20 mouse cellular contexts compared by ENCODE assay signal in the genomic region with DNA sequence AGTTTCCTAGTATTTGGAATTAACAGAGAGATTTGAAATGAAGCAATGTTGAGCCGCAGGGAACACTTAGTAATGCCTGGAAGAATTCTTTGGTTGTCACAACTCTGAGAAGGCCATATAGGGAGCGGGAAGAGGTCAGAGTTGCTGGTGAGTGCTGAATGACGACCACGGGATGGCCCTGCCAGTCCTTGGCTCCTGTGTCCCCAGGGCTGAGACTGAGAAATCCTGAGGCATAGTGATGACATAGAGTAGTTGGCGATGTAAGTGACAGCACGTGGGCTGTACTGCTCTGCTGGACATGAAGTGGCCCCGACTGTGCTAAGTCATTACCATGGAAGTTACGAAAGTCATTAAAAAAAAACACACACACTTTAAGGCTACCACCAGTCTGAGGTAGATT.
DNase-seq lines count a peak whose midpoint lies in the region; ATAC-seq and TF ChIP-seq lines count a peak whose summit lies in the region.
"Had no signal": no experiment of that assay in that cellular context is flagged by ENCODE, and none has a peak within 500 bp of the region (broad histone marks: within the 10 kb centered on the region; RNA-seq: fewer than 3 reads in every experiment).

No protein-coding gene starts in this region.

- H3K27ac ChIP-seq in heart, embryonic 14.5 days (replicated peaks in 1 of 2; ENCODE audit: control insufficient read depth in 1 of 2, insufficient read depth in 1 of 2, low read depth in 2 of 2, low read length in 2 of 2), result no peak overlapping the region
- no peak overlapping the region for H3K27ac ChIP-seq in heart, embryonic 12.5 days (ENCODE audit: poor library complexity, severe bottlenecking)
- H3K27ac ChIP-seq in lung, embryonic 16.5 days (ENCODE audit: low read length), result peak overlapping the region; percentile 71
- H3K27ac ChIP-seq: forebrain, embryonic 12.5 days; hindbrain, postnatal 0 days; limb, embryonic 13.5 days; liver, embryonic 13.5 days; midbrain, embryonic 13.5 days; neural tube, embryonic 12.5 days had no signal

- no peaks in the 10 kb centered on the region for H3K9me3 ChIP-seq in heart, embryonic 14.5 days (ENCODE audit: control insufficient read depth, low read length)
- no peaks in the 10 kb centered on the region for H3K9me3 ChIP-seq in heart, embryonic 12.5 days (replicated peaks)
- no peaks in the 10 kb centered on the region for H3K9me3 ChIP-seq in lung, embryonic 16.5 days (ENCODE audit: control insufficient read depth, low read length)
- H3K9me3 ChIP-seq: forebrain, embryonic 12.5 days; hindbrain, embryonic 10.5 days; limb, embryonic 13.5 days; liver, embryonic 13.5 days; midbrain, embryonic 13.5 days; neural tube, embryonic 12.5 days had no signal

- H3K4me1 ChIP-seq in heart, embryonic 14.5 days (ENCODE audit: control insufficient read depth in 2 of 2, insufficient read depth in 2 of 2, low read length in 2 of 2), result peaks cover 10 to 12% of the 10 kb centered on the region in 2 experiments; a peak in 3 of 4 replicates
- peaks cover 11% of the 10 kb centered on the region for H3K4me1 ChIP-seq in heart, embryonic 12.5 days (replicated peaks)
- H3K4me1 ChIP-seq in lung, embryonic 16.5 days (replicated peaks; ENCODE audit: control insufficient read depth, insufficient read depth, low read length), result peaks cover 18% of the 10 kb centered on the region
- H3K4me1 ChIP-seq: hindbrain, embryonic 10.5 days; liver, embryonic 13.5 days; midbrain, embryonic 13.5 days; neural tube, embryonic 12.5 days had no signal

- H3K4me2 ChIP-seq in heart, embryonic 14.5 days (ENCODE audit: low read length), result no peak overlapping the region
- no peak overlapping the region for H3K4me2 ChIP-seq in heart, embryonic 12.5 days
- no peak overlapping the region for H3K4me2 ChIP-seq in lung, embryonic 16.5 days (ENCODE audit: low read depth, low read length)
- H3K4me2 ChIP-seq: forebrain, embryonic 12.5 days; heart, embryonic 11.5 days; limb, embryonic 13.5 days; liver, embryonic 13.5 days; midbrain, embryonic 13.5 days; neural tube, embryonic 12.5 days had no signal

- H3K27me3 ChIP-seq in heart, embryonic 14.5 days (ENCODE audit: control insufficient read depth, insufficient read depth, low read length), result no peaks in the 10 kb centered on the region; the same call in 1 of the 2 replicates
- peaks cover 17% of the 10 kb centered on the region for H3K27me3 ChIP-seq in heart, embryonic 12.5 days (replicated peaks)
- no peaks in the 10 kb centered on the region for H3K27me3 ChIP-seq in Patski
- H3K27me3 ChIP-seq in lung, embryonic 16.5 days (ENCODE audit: control insufficient read depth, insufficient read depth, low read depth, low read length), result peaks cover 9% of the 10 kb centered on the region; the same call in 1 of the 2 replicates
- H3K27me3 ChIP-seq: forebrain, embryonic 12.5 days; limb, embryonic 13.5 days; liver, embryonic 13.5 days; midbrain, embryonic 13.5 days; neural tube, embryonic 12.5 days had no signal

- no peak overlapping the region for H3K9ac ChIP-seq in heart, embryonic 14.5 days (ENCODE audit: low read length)
- no peak overlapping the region for H3K9ac ChIP-seq in heart, embryonic 12.5 days
- no peak overlapping the region for H3K9ac ChIP-seq in lung, embryonic 16.5 days (ENCODE audit: low read length)
- H3K9ac ChIP-seq: forebrain, embryonic 12.5 days; limb, embryonic 13.5 days; liver, embryonic 13.5 days; midbrain, embryonic 13.5 days; neural tube, embryonic 12.5 days had no signal

- WGBS in heart, embryonic 14.5 days, result 32% methylated on average over 8 of the region's 8 CpGs
- 34% methylated on average over 8 of the region's 8 CpGs for WGBS in heart, embryonic 12.5 days
- WGBS in lung, embryonic 16.5 days, result 27% methylated on average over 8 of the region's 8 CpGs

- ATAC-seq in heart, embryonic 14.5 days (ENCODE audit: insufficient number of reproducible peaks, insufficient read depth, low FRiP score, low read depth), result 0 out of 2 replicates have a peak, but pooled peaks have one; percentile 26
- ATAC-seq in heart, embryonic 12.5 days (ENCODE audit: insufficient number of reproducible peaks, low FRiP score), result no peak
- peak; percentile 28 for ATAC-seq in Patski
- peak; percentile 88 for ATAC-seq in lung, embryonic 16.5 days (ENCODE audit: low read depth)
- peak; percentile 34 for ATAC-seq in megakaryocyte progenitor cell, adult 5-6 weeks (replicated peaks; ENCODE audit: poor library complexity)

- no peak for TF ChIP-seq CTCF in Patski (IDR thresholded peaks at IDR 0.05)

- in situ Hi-C loops in Patski (cut with MboI; ENCODE audit: low pct_unique_long_range_greater_than_20kb), result loop anchor here (5.0 to 10.0 kb wide), 5 partner anchors 190 to 892 kb away; a partner anchor contains a TSS

- POLR2A ChIA-PET in Patski (lab: Charles Lee), result interaction anchor here (0.6 to 1.6 kb wide), 5 partner anchors 9 to 500 kb away, joined by 3 read pairs; no protein-coding TSS in a partner anchor

- no peak overlapping the region for H3K4me3 ChIP-seq in heart, embryonic 14.5 days (ENCODE audit: control insufficient read depth in 1 of 2, insufficient read depth in 1 of 2, low read depth in 1 of 2, low read length in 2 of 2)
- H3K4me3 ChIP-seq in heart, embryonic 12.5 days, result no peak overlapping the region
- no peak overlapping the region for H3K4me3 ChIP-seq in lung, embryonic 16.5 days (ENCODE audit: low read length)
- H3K4me3 ChIP-seq: forebrain, embryonic 12.5 days; hindbrain, embryonic 10.5 days; limb, embryonic 13.5 days; liver, embryonic 13.5 days; midbrain, embryonic 13.5 days; neural tube, embryonic 12.5 days had no signal

- CTCF ChIA-PET in Patski (lab: Charles Lee), result interaction anchor here (1.6 to 2.3 kb wide), 3 partner anchors 192 to 500 kb away, joined by 3 to 9 read pairs (median 6); no protein-coding TSS in a partner anchor

- no peak for DNase-seq in Patski (ENCODE audit: low read depth, low spot score)
- no peak for DNase-seq in ovary, postnatal 14 days (ENCODE audit: low spot score)
- no peak for DNase-seq in thymus, postnatal 10 days (ENCODE audit: low spot score in 2 of 2)
- DNase-seq: cerebellum, adult 18-20 months; cerebellum, postnatal 36 days; layer of hippocampus, postnatal 36 days; liver, embryonic 13.5 days; spleen, adult 18-20 months; thymus, adult 2 months had no signal

- no peaks in the 10 kb centered on the region for H3K36me3 ChIP-seq in heart, embryonic 14.5 days (ENCODE audit: control insufficient read depth, insufficient read depth, low read length)
- H3K36me3 ChIP-seq in heart, embryonic 12.5 days, result no peaks in the 10 kb centered on the region
- no peaks in the 10 kb centered on the region for H3K36me3 ChIP-seq in lung, embryonic 16.5 days (ENCODE audit: control insufficient read depth, insufficient read depth, low read length)
- H3K36me3 ChIP-seq: forebrain, embryonic 12.5 days; hindbrain, embryonic 10.5 days; limb, embryonic 13.5 days; liver, embryonic 13.5 days; midbrain, embryonic 13.5 days; neural tube, embryonic 12.5 days had no signal
